In genomic region chr7:24547534-24548036, GRCm38 (mm10) we compare ENCODE assay signal across 8 mouse cellular contexts. TPM values are rescaled to one million over a fixed set of nuclear protein-coding genes. Genes with fewer than 3 reads are reported as not detected.
DNase-seq lines count a peak whose midpoint lies in the region; ATAC-seq and TF ChIP-seq lines count a peak whose summit lies in the region.

No protein-coding gene starts in this region.

- H3K4me2 ChIP-seq in hindbrain, embryonic 13.5 days, result peak overlapping the region; percentile 74
- H3K4me2 ChIP-seq in midbrain, embryonic 14.5 days (ENCODE audit: low read length), result peak overlapping the region; percentile 52

- H3K36me3 ChIP-seq in kidney, adult 2 months (ENCODE audit: control insufficient read depth, insufficient read depth, low read length), result no peaks in the 10 kb centered on the region
- H3K36me3 ChIP-seq in hindbrain, embryonic 13.5 days, result peaks cover 27% of the 10 kb centered on the region
- H3K36me3 ChIP-seq in midbrain, embryonic 14.5 days (ENCODE audit: control insufficient read depth, insufficient read depth, low read length), result 0 out of 2 replicates have a peak, but pooled peaks cover 8% of the 10 kb centered on the region

- DNase-seq in kidney, adult 2 months, result no peak
- no peak for DNase-seq in kidney, adult 9 months
- no peak for DNase-seq in midbrain, embryonic 14.5 days
- no peak for DNase-seq in urinary bladder, adult 2 months (ENCODE audit: low spot score)
- no peak for DNase-seq in adrenal gland, postnatal 25 days
- no peak for DNase-seq in gastrocnemius, postnatal 25 days

- peak overlapping the region; percentile 84 for H3K9ac ChIP-seq in hindbrain, embryonic 13.5 days
- peak overlapping the region; percentile 73 for H3K9ac ChIP-seq in midbrain, embryonic 14.5 days (replicated peaks; ENCODE audit: low read length)

- no peaks in the 10 kb centered on the region for H3K9me3 ChIP-seq in hindbrain, embryonic 13.5 days
- no peaks in the 10 kb centered on the region for H3K9me3 ChIP-seq in midbrain, embryonic 14.5 days (ENCODE audit: control insufficient read depth, low read length)

- no peaks in the 10 kb centered on the region for H3K27me3 ChIP-seq in kidney, adult 2 months (replicated peaks; ENCODE audit: control insufficient read depth, insufficient read depth, low read length)
- H3K27me3 ChIP-seq in hindbrain, embryonic 13.5 days, result no peaks in the 10 kb centered on the region
- no peaks in the 10 kb centered on the region for H3K27me3 ChIP-seq in midbrain, embryonic 14.5 days (ENCODE audit: control insufficient read depth, insufficient read depth, low read length)

- peak overlapping the region; percentile 78 for H3K4me3 ChIP-seq in kidney, adult 2 months (ENCODE audit: insufficient read depth, low read depth, low read length)
- H3K4me3 ChIP-seq in bone marrow, adult 2 months (replicated peaks; ENCODE audit: control insufficient read depth, low read depth, low read length), result peak overlapping the region; percentile 91
- peak overlapping the region; percentile 74 for H3K4me3 ChIP-seq in hindbrain, embryonic 13.5 days
- H3K4me3 ChIP-seq in midbrain, embryonic 14.5 days (replicated peaks; ENCODE audit: low read depth, low read length), result peak overlapping the region; percentile 85

- H3K27ac ChIP-seq in kidney, adult 2 months (ENCODE audit: insufficient read depth, low read depth, low read length), result no peak overlapping the region
- H3K27ac ChIP-seq in bone marrow, adult 2 months (ENCODE audit: control insufficient read depth, insufficient read depth, low read depth, low read length, poor library complexity), result peak overlapping the region; percentile 66; the same call in 1 of the 2 replicates
- peak overlapping the region; percentile 75; the same call in 1 of the 2 replicates for H3K27ac ChIP-seq in hindbrain, embryonic 13.5 days
- peak overlapping the region; percentile 64 for H3K27ac ChIP-seq in midbrain, embryonic 14.5 days (replicated peaks; ENCODE audit: low read depth, low read length)

- no peak for TF ChIP-seq POLR2A in kidney, adult 2 months (IDR thresholded peaks at IDR 0.05; ENCODE audit: low read depth, low read length)
- no peak for TF ChIP-seq POLR2A in bone marrow, adult 2 months (IDR thresholded peaks at IDR 0.05; ENCODE audit: borderline replicate concordance, control insufficient read depth, low read depth, low read length)

- no peak for TF ChIP-seq CTCF in kidney, adult 2 months (conservative IDR thresholded peaks at IDR 0.05; ENCODE audit: insufficient read depth, insufficient read length, low read depth, low read length)
- TF ChIP-seq CTCF in bone marrow, adult 2 months (IDR thresholded peaks at IDR 0.05; ENCODE audit: control insufficient read depth, insufficient read depth, low read length), result no peak

- WGBS in kidney, adult 2 months, result 11% methylated on average over 13 of the region's 13 CpGs
- WGBS in bone marrow, adult 2 months, result 29% methylated on average over 13 of the region's 13 CpGs
- 35% methylated on average over 13 of the region's 13 CpGs for WGBS in hindbrain, embryonic 13.5 days
- 29% methylated on average over 13 of the region's 13 CpGs for WGBS in midbrain, embryonic 14.5 days

- peaks cover 18% of the 10 kb centered on the region for H3K4me1 ChIP-seq in kidney, adult 2 months (ENCODE audit: control insufficient read depth, insufficient read depth, low read length)
- peaks cover 4% of the 10 kb centered on the region for H3K4me1 ChIP-seq in bone marrow, adult 2 months (ENCODE audit: control insufficient read depth, insufficient read depth, low read length)
- peaks cover 19% of the 10 kb centered on the region for H3K4me1 ChIP-seq in hindbrain, embryonic 13.5 days (replicated peaks)
- peaks cover 11% of the 10 kb centered on the region; the same call in 1 of the 2 replicates for H3K4me1 ChIP-seq in midbrain, embryonic 14.5 days (ENCODE audit: control insufficient read depth, insufficient read depth, low read length)

- ATAC-seq in hindbrain, embryonic 13.5 days (ENCODE audit: low FRiP score), result peak; percentile 22; the same call in 1 of the 2 replicates
- ATAC-seq in midbrain, embryonic 14.5 days (ENCODE audit: low FRiP score, low TSS enrichment), result 0 out of 2 replicates have a peak, but pooled peaks have one; percentile 2

RNA-seq across cellular contexts. Expression of gene Xrcc1, which starts 1.5 kb away (rescaled TPM):
- polyA plus RNA-seq in kidney, adult 2 months (2012; rRNA removed), result 29.0 and 31.2 TPM in 2 replicates
- 67.2 and 129 TPM in 2 replicates for polyA plus RNA-seq in bone marrow, adult 2 months (2011; ENCODE audit: insufficient read depth, insufficient read length, low replicate concordance, missing spikeins)
- 61.3 and 63.9 TPM in 2 replicates for polyA plus RNA-seq in hindbrain, embryonic 13.5 days (2015; fragmentation: Nextera tagmentation; extraction: Ambion mirVana)
- polyA plus RNA-seq in midbrain, embryonic 14.5 days (2014; fragmentation: Nextera tagmentation; extraction: Ambion mirVana), result 55.0 and 55.8 TPM in 2 replicates
- polyA plus RNA-seq in urinary bladder, adult 2 months (2012; rRNA removed), result 32.5 and 33.5 TPM in 2 replicates
- total RNA-seq in adrenal gland, postnatal 25 days (2021), result 38.0 and 51.2 TPM in 2 replicates
- total RNA-seq in gastrocnemius, postnatal 25 days (2021), result 10 to 100 TPM; 15.8 to 17.5 TPM

RNA-seq across cellular contexts. Expression of gene Pinlyp, which starts 1.7 kb away (rescaled TPM):
- not detected in 2 replicates for polyA plus RNA-seq in kidney, adult 2 months (2012; rRNA removed)
- polyA plus RNA-seq in bone marrow, adult 2 months (2011; ENCODE audit: insufficient read depth, insufficient read length, low replicate concordance, missing spikeins), result not detected in 2 replicates
- not detected in 2 replicates for polyA plus RNA-seq in hindbrain, embryonic 13.5 days (2015; fragmentation: Nextera tagmentation; extraction: Ambion mirVana)
- polyA plus RNA-seq in midbrain, embryonic 14.5 days (2014; fragmentation: Nextera tagmentation; extraction: Ambion mirVana), result not detected in 2 replicates
- polyA plus RNA-seq in urinary bladder, adult 2 months (2012; rRNA removed), result 0.10 and 0.21 TPM in 2 replicates
- not detected in 2 replicates for total RNA-seq in adrenal gland, postnatal 25 days (2021)
- total RNA-seq in gastrocnemius, postnatal 25 days (2021), result not detected

RNA-seq across cellular contexts. Expression of gene Irgq, which starts 17.1 kb away (rescaled TPM):
- polyA plus RNA-seq in kidney, adult 2 months (2012; rRNA removed), result 15.4 and 17.4 TPM in 2 replicates
- polyA plus RNA-seq in bone marrow, adult 2 months (2011; ENCODE audit: insufficient read depth, insufficient read length, low replicate concordance, missing spikeins), result 2.9 and 3.4 TPM in 2 replicates
- 21.1 TPM in 2 replicates for polyA plus RNA-seq in hindbrain, embryonic 13.5 days (2015; fragmentation: Nextera tagmentation; extraction: Ambion mirVana)
- polyA plus RNA-seq in midbrain, embryonic 14.5 days (2014; fragmentation: Nextera tagmentation; extraction: Ambion mirVana), result 24.6 and 30.3 TPM in 2 replicates
- 10.8 and 12.4 TPM in 2 replicates for polyA plus RNA-seq in urinary bladder, adult 2 months (2012; rRNA removed)
- 24.5 and 29.5 TPM in 2 replicates for total RNA-seq in adrenal gland, postnatal 25 days (2021)
- total RNA-seq in gastrocnemius, postnatal 25 days (2021), result 10 to 100 TPM; 12.3 to 13.0 TPM

RNA-seq across cellular contexts. Expression of gene AC161166.1, which starts 35.3 kb away (rescaled TPM):
- not detected in 2 replicates for polyA plus RNA-seq in kidney, adult 2 months (2012; rRNA removed)
- not detected in 2 replicates for polyA plus RNA-seq in bone marrow, adult 2 months (2011; ENCODE audit: insufficient read depth, insufficient read length, low replicate concordance, missing spikeins)
- 1.1 and 1.6 TPM in 2 replicates for polyA plus RNA-seq in hindbrain, embryonic 13.5 days (2015; fragmentation: Nextera tagmentation; extraction: Ambion mirVana)
- 0.93 and 1.8 TPM in 2 replicates for polyA plus RNA-seq in midbrain, embryonic 14.5 days (2014; fragmentation: Nextera tagmentation; extraction: Ambion mirVana)
- polyA plus RNA-seq in urinary bladder, adult 2 months (2012; rRNA removed), result not detected in 2 replicates
- total RNA-seq in adrenal gland, postnatal 25 days (2021), result not detected in 2 replicates
- total RNA-seq in gastrocnemius, postnatal 25 days (2021), result not detected

RNA-seq across cellular contexts. Expression of gene Ethe1, which starts 39.8 kb away (rescaled TPM):
- polyA plus RNA-seq in kidney, adult 2 months (2012; rRNA removed), result 172 and 173 TPM in 2 replicates
- polyA plus RNA-seq in bone marrow, adult 2 months (2011; ENCODE audit: insufficient read depth, insufficient read length, low replicate concordance, missing spikeins), result 15.8 and 25.9 TPM in 2 replicates
- polyA plus RNA-seq in hindbrain, embryonic 13.5 days (2015; fragmentation: Nextera tagmentation; extraction: Ambion mirVana), result 15.1 and 18.7 TPM in 2 replicates
- 18.5 and 24.2 TPM in 2 replicates for polyA plus RNA-seq in midbrain, embryonic 14.5 days (2014; fragmentation: Nextera tagmentation; extraction: Ambion mirVana)
- 59.0 and 67.0 TPM in 2 replicates for polyA plus RNA-seq in urinary bladder, adult 2 months (2012; rRNA removed)
- total RNA-seq in adrenal gland, postnatal 25 days (2021), result 26.0 and 38.2 TPM in 2 replicates
- total RNA-seq in gastrocnemius, postnatal 25 days (2021), result 10 to 100 TPM; 21.6 to 25.9 TPM
